Mouse (Mus musculus) c-Kit-positive CD71-positive TER-119-negative erythroid progenitor cells, embryonic 14.5 days (primary cell): ENCODE results near the gene Rsph10b.
A peak's percentile ranks its signal among the peaks of the same experiment; 100 is the strongest.

Source experiments
- DNase-seq: peaks from one replicate; pipeline ENCODE4 v3.0.0-alpha.2; 2013; ENCODE audit warnings: low read depth

Rsph10b gene

DNA sequence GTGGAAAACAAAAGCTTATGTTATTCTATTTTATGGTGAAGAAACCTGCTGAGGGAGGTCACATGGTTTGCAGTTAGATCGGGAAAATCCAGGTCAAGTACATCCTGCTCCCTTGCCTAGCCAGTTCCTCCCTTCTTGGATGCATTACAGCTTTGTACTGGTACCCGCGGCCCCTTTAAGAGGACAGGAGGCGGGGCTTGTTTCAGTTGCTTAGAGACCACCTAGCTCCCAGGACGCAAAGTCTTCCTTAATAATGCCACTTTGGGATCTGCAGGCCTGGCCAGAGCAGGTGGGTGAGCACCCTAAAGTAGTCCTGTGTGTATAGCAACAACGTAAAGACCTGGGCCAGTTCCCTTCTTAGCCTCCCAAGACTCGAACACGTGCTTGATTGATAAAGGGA is at the start of gene Rsph10b:
Gene Rsph10b, plus strand, starts transcription at position 205 of the 400 bp plus-strand sequence.
- no peak for DNase-seq

DNA sequence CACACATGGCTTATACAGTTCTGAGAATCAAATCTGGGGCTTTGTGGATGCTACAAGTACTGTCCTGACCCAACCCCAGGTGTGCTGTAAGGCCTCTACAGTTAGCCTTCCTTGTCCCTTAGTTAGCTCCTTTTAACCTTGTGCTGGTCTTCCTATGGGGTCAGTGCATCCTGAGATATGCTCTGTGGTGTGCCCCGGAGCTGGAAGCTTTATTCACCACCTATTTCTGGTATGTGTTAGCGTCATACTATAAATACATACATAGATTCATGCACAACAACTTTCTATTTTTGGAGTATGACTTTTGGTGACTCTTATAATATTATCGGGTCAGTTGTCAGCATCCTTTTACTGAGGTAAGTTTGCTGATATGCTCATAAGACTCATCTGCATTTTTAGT is 47.6 kb upstream of the Rsph10b start:
- DNase-seq, result no peak

DNA sequence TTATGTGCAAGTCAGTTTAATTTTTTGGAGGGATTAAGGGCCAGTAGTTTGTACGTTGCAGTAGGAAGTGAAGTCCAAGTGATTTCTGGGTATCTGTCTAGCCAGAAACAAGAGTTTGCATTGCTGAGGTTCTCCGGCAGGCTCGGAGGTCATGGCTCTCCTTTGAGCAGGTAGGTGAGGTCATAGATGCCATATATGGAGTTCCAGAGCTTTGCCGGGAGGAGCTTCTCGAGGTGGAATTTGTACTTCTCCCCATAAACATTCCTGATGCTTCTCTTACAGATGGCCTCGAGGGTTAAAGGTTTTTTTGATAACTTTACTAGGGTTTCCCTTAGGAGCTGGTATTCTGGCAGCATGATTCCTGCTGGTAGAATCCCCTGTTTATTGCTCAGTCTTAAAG is 42.1 kb upstream of the Rsph10b start:
- DNase-seq, result no peak

DNA sequence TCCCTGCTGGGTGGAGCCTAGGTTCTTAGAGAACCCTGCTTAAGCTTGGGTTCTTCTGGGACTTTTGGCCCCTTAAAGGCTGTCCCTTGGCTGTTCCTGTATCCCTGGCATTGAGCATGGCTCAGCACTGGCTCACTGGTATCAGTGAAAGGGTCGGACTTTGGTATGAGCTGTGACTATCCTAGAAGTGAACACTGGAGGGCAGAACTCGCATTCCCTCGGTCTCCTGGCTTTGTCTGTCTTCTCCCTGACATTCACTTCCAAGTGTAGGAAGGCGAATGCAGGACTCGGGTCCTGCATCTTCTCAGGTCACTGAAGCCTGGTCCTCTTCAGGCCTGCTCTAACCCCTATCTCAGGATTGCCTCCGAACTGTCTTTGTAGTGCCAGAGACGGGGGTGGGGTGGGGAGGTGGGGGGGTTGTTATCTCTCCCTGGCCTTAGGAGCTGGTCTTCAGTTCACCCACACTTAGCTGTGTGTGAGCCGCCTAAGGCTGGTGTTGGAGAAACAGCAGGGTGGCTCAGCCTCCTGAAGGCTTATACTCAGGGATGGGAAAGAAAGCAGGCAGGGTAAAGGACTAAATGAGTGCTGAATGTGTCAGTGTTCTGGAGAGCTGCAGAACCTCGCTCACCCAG is 40.5 kb upstream of the Rsph10b start:
- no peak for DNase-seq

DNA sequence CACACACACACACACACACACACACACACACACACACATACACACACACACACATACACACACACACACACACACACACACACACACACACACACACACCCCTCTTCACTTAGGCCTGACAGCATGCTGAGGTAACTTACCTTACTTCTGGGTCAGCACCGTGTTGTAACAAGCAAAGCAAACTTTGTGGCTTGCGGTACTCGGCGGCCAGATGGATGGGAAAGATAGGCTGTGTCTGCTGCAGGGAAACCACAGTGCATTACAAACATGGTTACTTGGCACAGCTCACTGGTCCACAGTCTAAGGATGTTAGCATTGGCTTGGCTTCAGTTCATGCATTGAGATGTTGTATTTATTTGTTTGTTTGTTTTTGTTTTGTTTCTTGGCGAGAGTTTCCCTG is 39.4 kb upstream of the Rsph10b start:
- DNase-seq, result peak; percentile 51

DNA sequence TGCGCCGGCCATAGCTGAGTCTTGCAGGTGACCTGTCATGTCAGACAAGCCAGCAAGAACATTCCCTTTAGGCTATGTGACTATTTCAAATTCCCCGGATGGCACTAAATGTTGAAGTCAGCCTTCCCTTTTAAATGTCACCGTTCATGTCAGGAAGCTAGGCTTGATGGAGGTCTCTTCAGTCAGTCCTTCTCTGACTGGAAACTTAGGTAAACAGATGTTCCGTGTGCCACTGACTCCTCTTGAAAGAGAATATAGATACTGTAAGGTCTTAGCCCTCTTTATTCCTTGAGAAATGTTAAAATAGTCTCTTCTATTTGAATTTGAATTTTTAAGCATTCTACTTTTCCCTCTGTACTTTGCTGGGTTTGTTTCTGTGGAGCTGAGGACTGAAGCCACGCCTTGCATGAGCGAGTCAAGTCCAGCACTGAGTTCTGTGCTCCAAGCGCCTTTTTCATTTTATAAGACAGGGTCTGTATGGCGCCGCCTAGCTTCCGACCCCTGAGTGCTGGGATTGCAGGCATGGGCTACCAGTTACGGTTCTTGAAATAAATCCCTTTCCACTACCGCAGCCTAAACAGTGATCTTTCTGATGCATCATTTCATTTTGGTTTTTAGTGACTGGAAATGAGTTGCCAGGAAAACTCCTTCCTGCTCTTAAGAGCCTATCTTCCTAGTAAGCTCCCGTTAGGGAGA is 35.1 kb upstream of the Rsph10b start, which contains the start of gene Ankrd61:
Gene Ankrd61, minus strand, starts transcription at position 51 of the 696 bp plus-strand sequence.
- no peak for DNase-seq

DNA sequence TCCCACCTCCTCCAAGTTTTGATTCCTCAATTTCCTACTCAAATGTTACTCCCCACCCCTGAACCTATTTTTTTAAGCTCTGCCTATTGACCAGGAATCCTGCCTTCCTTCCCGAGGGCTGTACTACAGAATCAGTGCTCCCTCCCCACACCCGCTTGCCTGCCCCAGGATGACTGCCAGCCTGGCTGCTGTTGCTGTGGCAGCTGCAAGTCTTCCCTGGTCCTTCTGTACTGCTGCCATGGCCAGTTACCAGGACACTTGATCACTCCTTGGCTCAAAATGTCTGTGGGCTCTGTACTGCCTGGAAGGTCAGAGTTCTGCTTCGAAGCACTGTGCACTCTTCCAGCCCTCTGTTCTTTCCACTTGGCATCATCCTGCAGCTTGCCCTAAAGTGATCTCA is 30.7 kb upstream of the Rsph10b start:
- DNase-seq, result no peak

DNA sequence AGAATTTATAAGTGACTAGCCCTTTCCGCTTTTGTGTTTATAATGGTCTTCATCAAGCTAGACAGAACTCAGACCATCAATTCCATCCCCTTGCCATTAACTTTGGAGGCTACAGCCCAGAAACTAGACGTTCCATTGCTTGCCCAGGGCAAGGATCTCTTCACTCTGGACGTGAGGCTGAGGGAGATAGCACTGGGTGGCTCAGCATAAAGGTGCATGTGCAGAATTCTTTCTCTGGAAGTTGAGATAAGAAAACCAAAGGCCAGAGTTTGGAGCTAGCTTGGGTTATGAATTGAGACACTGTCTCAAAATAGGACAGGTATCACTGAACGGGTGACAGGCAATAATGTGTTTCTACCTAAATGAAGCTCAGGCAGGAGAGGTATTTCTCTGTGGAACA is 29.0 kb upstream of the Rsph10b start:
- DNase-seq, result no peak

DNA sequence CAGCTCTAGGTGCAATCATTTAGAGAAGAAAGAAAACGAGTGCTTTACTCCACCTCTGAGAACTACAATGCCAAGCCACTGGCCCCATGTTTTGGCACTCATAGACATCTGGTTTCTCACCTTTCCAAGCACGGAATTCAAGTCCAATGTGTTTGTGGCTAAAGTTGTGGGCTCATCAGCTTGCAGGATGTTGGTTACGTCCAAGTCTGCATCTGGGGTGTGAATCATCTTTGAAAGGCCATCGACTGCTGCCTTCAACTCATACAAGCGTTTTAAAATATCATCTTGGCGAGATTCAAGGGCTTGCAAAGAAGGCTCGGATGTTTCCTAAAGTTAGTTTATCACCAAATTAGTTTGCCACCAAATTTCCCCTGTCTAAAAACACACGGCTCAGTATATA is 26.4 kb upstream of the Rsph10b start:
- no peak for DNase-seq

DNA sequence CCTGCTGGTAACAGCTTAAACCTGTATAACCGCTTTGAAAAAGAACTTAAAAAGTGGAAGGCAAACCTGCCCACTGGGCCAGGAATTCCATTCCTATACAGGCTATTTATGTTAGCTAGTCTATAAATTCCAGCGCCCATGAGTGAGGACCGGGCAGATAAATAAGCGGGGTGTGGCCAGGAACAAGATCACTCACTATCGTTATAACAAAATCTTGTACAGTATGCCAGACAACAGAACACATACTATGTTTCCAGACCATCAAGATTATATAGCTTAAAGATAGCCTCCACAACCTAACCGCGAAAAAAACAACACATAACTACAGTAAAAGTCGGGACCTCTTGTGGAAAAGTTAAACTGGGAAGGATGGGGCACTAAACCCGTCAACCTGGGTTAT is 23.9 kb upstream of the Rsph10b start:
- peak; percentile 43 for DNase-seq

DNA sequence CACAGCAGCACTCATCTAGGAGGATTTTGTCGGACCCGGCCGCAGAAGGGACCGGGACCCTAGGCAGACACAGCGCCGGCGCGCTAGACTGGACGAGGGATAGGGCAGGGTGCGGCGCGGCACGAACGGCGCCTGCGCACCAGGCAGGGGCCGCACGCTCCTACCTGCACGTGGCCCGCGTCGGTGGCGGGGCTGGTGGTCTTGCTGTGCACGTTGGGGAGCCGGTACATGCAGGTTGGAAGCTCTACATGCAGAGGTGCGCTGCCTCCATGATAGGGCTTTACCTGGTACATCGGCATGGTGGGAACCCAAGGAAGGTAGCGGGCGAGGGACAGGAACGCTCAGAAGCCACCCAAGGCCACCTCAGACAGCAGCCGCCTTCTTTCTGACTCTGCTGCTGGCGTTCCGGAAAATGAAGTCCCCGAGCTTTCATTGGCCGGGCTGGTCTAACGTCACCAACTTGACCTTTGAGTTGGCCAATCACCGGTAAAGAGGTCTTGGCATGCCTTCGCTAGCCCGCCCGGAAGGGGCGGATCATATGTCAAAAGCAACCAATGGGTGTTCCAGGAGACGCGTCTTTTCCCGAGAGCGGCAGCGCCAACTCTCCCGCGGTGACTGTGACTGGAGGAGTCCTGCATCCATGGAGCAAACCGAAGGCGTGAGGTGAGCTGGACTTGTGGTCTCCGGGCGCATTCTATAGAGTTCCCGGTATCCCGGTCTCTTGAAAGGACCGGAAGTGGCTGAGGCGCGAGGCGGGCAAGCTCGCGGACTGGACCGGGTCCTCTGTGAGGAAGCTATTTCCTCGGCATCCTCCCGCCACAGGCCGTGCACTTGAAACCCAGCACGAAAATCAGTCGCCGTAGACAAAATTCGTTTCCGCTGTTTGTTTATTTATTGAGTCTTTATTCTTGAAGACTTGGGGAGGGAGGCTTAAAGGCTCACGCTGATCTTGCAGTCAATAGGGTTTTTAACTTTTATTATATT is 23.1 kb upstream of the Rsph10b start, which contains the start of the genes Aimp2 and Pms2:
Gene Aimp2, minus strand, starts transcription at position 431 of the 984 bp plus-strand sequence.
Gene Pms2, plus strand, starts transcription at position 548 of the 984 bp plus-strand sequence.
- peak; percentile 99 for DNase-seq

DNA sequence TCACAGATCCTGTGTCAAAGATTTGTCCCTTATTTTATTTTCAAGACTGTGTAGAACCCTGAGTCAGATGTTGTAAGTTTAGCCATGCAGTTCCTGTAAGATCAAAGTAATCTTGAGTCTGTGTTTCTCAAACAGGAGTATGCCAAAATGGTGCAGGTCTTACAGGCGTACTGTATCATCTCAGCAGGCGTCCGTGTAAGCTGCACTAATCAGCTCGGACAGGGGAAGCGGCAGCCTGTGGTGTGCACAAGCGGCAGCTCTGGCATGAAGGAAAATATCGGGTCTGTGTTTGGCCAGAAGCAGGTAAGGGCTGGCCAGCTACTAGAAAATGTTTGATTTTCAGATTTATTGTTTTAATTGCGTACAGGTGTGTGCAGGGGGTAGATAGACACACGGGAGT is 16.6 kb upstream of the Rsph10b start:
- DNase-seq, result no peak

DNA sequence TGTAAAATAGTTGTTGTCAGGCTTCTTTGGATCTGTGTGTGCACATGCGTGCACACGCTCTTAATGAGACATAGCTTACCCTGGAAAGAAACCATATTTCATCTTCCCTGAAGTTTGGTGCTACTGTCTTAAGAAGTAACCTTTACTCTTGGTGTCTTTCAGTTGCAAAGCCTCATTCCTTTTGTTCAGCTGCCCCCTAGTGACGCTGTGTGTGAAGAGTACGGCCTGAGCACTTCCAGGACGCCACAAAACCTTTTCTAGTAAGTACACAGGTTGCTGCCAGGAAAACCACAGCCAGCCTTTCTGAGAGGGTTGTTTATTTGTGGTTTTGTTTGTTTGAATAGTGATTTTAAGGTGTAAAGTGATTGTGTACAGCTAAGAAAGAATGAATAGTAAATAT is 15.4 kb upstream of the Rsph10b start:
- DNase-seq, result peak; percentile 65

DNA sequence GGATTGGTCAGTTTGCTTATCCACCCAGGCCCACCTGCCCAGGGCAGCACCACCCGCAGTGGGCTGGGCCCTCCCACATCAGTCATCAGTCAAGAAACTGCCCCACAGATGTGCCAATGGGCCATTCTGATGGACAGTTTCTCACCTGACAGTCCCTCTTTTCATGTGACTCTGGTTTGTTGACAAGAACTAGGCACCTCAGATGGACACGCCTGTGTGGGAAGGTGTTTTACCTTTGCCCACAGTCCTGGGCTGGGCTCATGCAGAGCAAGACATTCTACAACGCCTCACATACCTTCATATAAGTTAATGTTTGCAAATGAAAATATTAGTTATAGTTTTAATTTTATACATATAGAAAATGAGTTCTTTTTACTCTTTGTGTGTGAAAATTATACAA is 14.7 kb upstream of the Rsph10b start:
- no peak for DNase-seq

DNA sequence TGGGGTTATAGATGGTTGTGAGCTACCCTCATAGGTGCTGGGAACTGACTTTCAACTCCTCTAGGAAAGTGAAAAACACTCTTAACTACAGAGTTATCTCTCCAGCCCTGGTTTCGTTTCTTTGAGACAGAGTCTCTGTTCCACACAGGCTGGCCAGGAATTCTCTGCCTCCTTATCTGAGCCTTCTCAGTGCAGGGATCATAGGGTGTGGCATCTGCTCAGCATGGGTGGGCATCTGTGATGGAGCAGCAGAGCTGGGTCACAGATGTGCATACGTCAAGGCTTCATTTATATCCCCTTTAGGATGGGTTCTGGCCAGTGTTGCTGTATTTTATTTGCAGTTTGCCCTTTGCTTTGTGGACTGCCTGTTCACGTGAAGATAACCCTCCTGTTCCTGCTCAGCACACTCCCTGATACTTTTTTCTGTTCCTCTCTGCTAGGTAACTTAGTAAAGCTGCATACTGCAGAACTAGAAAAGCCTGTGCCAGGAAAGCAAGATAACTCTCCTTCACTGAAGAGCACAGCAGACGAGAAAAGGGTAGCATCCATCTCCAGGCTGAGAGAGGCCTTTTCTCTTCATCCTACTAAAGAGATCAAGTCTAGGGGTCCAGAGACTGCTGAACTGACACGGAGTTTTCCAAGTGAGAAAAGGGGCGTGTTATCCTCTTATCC is 7.9 kb upstream of the Rsph10b start:
- peak; percentile 46 for DNase-seq

DNA sequence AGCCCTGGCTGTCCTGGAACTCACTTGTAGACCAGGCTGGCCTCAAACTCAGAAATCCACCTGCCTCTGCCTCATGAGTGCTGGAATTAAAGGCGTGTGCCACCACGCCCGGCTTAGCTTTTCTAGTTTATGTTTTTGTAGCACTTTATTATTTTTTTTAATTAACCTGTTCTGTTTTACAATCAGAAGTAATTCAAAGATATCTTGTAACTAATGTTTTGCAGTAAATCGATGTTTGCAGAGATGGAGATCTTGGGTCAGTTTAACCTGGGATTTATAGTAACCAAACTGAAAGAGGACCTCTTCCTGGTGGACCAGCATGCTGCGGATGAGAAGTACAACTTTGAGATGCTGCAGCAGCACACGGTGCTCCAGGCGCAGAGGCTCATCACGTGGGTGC is 5.0 kb upstream of the Rsph10b start, which contains the start of gene Gm42421:
Gene Gm42421, plus strand, starts transcription at position 301 of the 400 bp plus-strand sequence.
- no peak for DNase-seq

DNA sequence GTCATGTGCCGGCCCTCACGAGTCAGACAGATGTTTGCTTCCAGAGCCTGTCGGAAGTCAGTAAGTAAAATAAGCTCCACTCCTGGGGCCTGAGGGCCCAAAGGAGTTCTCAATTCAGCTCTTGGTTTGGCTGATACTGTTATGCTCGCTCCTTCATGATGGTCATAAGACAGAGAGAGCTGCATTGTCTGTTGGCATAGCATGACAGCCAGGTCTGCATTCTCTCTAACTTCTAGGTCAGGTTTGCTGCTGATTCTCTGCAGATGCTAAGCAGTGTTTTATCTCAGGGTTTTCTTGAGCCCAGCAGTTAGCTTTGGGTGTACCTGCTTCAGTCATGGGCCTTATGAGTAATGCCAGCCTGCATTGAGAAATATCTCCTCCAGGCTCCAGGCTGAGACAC is 3.5 kb upstream of the Rsph10b start:
- DNase-seq, result no peak

DNA sequence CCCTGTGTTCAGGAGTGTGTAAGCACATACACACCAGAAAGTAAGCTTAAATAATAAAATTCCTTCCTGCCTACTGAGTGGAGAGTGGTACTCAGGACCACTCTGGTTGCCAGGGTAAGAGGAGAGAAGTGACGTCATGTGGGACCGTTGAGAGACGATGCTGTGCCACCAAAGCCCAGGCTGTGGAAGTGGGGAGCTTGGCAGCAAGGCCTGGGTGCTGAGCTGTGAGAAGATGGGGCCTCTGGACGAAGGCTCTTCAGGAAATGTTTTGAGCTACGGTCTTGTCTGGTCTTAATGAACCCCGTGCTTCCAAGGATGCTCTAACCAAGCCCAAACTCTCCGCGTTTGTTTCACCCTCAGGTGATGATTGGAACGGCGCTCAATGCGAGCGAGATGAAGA is 2.2 kb upstream of the Rsph10b start:
- DNase-seq, result no peak

DNA sequence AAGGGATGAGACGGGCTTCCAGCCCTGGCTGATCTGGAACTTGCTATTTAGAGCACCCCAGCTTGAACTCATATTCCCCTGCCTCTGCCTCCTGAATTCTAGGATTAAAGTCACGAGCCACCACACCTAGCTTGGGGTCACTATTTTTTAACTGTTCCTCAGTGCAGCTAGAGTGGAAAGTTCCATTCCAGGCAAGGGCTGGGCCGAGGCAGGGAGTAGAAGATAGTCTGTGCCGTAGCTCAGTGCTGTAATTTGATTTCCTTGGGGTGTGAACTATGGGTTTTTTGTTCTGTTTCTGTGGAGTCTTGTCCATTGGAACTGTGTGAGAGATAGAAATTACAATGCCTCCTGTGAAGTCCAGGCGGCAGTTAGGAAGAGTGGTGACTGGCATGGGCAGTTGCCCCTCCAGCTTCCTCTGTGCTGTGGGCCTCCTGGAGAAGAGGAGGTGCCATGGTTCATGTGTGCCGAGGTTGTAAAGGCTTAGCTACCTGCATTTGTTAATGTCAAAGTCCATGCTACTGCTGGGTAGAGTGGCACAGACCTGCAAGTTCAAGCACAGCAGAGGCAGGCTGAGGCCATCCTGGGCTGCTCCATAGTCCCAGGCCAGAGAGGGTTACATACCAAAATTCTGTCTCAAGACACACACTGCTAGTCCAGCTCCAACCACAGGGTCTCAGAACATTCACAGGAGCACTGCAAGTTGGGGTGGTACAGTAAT is 813 bp upstream of the Rsph10b start:
- DNase-seq, result no peak

DNA sequence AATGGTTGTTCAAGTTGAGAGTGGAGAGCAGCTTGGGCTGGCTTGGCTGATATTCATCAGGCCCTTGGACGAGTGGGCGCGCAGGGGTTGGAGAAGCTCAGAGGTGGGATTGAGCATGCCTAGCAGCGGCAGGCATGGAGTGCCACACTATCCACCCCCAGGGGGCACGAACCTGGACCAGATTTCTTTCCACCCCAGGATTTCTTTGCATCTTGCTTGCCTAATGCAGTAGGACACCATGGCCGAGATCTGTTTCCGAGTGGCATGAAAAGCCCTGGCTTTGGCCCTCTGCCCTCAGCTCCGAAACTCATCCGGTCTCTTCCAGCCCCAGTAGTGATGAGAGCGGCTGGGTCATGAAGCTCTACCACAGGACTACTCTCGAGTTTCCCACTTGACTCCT is 579 bp downstream of the Rsph10b start:
- DNase-seq, result no peak

DNA sequence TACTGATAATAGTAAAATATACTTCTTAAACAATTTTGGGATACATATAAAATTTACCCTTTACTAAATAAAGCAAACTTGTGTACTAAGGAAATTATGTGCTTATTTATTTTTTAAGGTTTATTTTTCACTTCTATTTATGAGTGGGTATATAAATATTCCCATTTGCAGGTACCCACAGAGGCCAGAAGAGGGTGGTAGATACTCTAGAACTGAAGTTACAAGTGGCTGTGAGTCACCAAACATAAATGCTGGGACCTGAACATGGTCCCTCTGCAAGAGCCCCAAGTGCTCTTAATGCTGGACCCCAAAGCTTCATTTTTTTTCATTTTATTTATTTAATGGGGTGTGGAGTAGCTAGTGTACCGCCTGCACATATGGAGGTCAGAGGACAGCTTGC is 1.0 kb downstream of the Rsph10b start:
- DNase-seq, result no peak
